Mouse (Mus musculus) forebrain, embryonic 14.5 days (tissue): ENCODE measurements around the gene Mcoln1. TPM values are rescaled to one million over a fixed set of nuclear protein-coding genes. Genes with fewer than 3 reads are reported as not detected.

ENCODE experiments used
- ATAC-seq: fragments of 200-750 bp; cut with Nextera tagmentation; 2 replicates; pipeline ENCODE4 v1.8.0; 2017; ENCODE audit warnings: mild to moderate bottlenecking, moderate library complexity
- DNase-seq: peaks from one replicate; pipeline ENCODE4 v3.0.0-alpha.2; 2015; ENCODE audit warnings: low spot score
- H3K27ac ChIP-seq: fragments of 300-500 bp; sonication (generic); 2 replicates; pipeline ENCODE4 v1.5.1; 2014; ENCODE audit warnings: low read depth, mild to moderate bottlenecking, control low read depth, low read length, moderate library complexity
- H3K27me3 ChIP-seq: fragments of 300-500 bp; sonication (generic); replicated peaks from 2 replicates; pipeline ENCODE4 v1.6.1; 2014; ENCODE audit warnings: low read length, control low read depth, mixed read lengths; ENCODE audit not compliant: control insufficient read depth, insufficient read depth
- H3K36me3 ChIP-seq: fragments of 300-500 bp; sonication (generic); 2 replicates; pipeline ENCODE4 v1.6.1; 2014; ENCODE audit warnings: low read length, control low read depth; ENCODE audit not compliant: control insufficient read depth, insufficient read depth
- H3K4me1 ChIP-seq: fragments of 300-500 bp; sonication (generic); 2 replicates; pipeline ENCODE4 v1.6.1; 2014; ENCODE audit warnings: antibody characterized with exemption, low read length, control low read depth; ENCODE audit not compliant: control insufficient read depth, insufficient read depth
- H3K4me2 ChIP-seq: fragments of 300-500 bp; sonication (generic); 2 replicates; pipeline ENCODE4 v1.6.1; 2014; ENCODE audit warnings: mild to moderate bottlenecking, control low read depth, low read length
- H3K4me3 ChIP-seq: fragments of 300-500 bp; sonication (generic); 2 replicates; pipeline ENCODE4 v1.5.1; 2014; ENCODE audit warnings: low read depth, low read length, control low read depth
- H3K9ac ChIP-seq: fragments of 300-500 bp; sonication (generic); 2 replicates; pipeline ENCODE4 v1.6.1; 2014; ENCODE audit warnings: mild to moderate bottlenecking, low read length, control low read depth, moderate library complexity
- H3K9me3 ChIP-seq: fragments of 300-500 bp; sonication (generic); replicated peaks from 2 replicates; pipeline ENCODE4 v1.6.1; 2016; ENCODE audit warnings: low read length, control low read depth, mixed read lengths; ENCODE audit not compliant: control insufficient read depth
- WGBS: fragments of 180-500 bp; shearing (Covaris S2); extraction: QIAGEN DNeasy Blood & Tissue Kit; methylation state at CpG from one replicate; pipeline ENCODE4 v1.1.7; 2014; 5-methylcytosine and 5-hydroxymethylcytosine counted together
- polyA plus RNA-seq: library from polyadenylated mRNA; unstranded; fragments of >200 nt; fragmentation: Nextera tagmentation; extraction: Ambion mirVana; gene quantifications from 2 replicates; pipeline ENCODE4 v1.2.1, GENCODE M21; 2014

The Mcoln1 gene
- polyA plus RNA-seq, 1 experiment from 2014 or later: 50.5 TPM

GRCm38 (mm10) chr8:3536940-3537339 lies 36.7 kb downstream of the Mcoln1 start:
- 94% methylated on average over 9 of the region's 9 CpGs for WGBS
- no peaks in the 10 kb centered on the region for H3K9me3 ChIP-seq
- no peak for ATAC-seq
- no peaks in the 10 kb centered on the region for H3K4me1 ChIP-seq
- peaks cover 53% of the 10 kb centered on the region for H3K36me3 ChIP-seq
- no peak overlapping the region for H3K9ac ChIP-seq
- no peak overlapping the region for H3K4me2 ChIP-seq
- H3K27ac ChIP-seq: no peak overlapping the region
- H3K4me3 ChIP-seq: no peak overlapping the region
- H3K27me3 ChIP-seq: no peaks in the 10 kb centered on the region
- no peak for DNase-seq

DNA sequence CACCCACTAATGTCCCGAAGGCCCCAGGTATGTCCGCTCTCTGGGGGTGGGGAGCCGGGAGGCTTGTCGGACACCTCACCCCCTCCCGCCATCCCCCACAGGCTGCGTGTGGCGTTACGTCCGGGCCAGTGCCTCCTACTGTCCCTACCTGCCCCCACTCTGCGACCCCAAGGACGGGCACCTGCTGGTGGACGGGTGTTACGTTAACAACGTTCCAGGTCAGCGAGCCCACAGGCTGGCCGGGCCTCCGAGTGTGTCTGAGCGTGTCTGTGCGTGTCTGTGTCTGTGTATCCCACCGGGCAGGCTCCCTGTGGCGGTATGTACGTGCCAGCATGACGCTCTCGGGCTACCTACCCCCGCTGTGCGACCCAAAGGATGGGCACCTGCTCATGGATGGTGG lies 37.4 kb downstream of the Mcoln1 start:
- Histone ChIP-seq H3K27me3 (no peaks in the 10 kb centered on the region), H3K4me3 (no peak overlapping the region), H3K9me3 (no peaks in the 10 kb centered on the region), H3K4me2 (no peak overlapping the region), H3K9ac (no peak overlapping the region), H3K36me3 (peaks cover 53% of the 10 kb centered on the region), H3K4me1 (no peaks in the 10 kb centered on the region), H3K27ac (no peak overlapping the region)
- 93% methylated on average over 26 of the region's 26 CpGs for WGBS
- DNase-seq: no peak
- no peak for ATAC-seq

GRCm38 (mm10) chr8:3539146-3539545 lies 38.9 kb downstream of the Mcoln1 start:
- Histone ChIP-seq H3K36me3 (peaks cover 49% of the 10 kb centered on the region), H3K4me3 (no peak overlapping the region), H3K4me2 (no peak overlapping the region), H3K27ac (no peak overlapping the region), H3K9me3 (no peaks in the 10 kb centered on the region), H3K9ac (no peak overlapping the region), H3K27me3 (no peaks in the 10 kb centered on the region), H3K4me1 (no peaks in the 10 kb centered on the region)
- 84% methylated on average over 7 of the region's 7 CpGs for WGBS
- ATAC-seq: no peak
- DNase-seq: no peak

DNA sequence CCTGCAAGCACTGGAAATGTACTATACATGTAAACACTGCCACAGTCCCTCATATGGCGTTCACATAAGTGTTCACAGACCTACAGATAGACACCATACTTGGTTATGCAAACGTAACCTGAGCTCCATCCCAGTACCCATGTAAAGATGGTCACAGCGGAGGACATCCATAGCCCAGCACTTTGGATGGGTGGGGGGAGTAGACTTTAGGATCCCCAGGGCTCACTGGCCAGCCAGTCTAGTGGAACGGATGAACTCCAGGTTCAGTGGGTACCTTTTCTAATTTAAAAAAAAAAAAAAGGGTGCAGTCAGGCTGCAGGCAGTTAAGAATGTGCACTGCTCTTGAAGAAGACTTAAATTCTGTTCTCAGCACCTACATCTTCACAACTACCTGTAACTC lies 39.8 kb downstream of the Mcoln1 start:
- ATAC-seq (no peak), DNase-seq (no peak)
- Histone ChIP-seq H3K27ac (no peak overlapping the region), H3K9me3 (no peaks in the 10 kb centered on the region), H3K9ac (no peak overlapping the region), H3K4me2 (no peak overlapping the region), H3K36me3 (peaks cover 58% of the 10 kb centered on the region), H3K27me3 (no peaks in the 10 kb centered on the region), H3K4me1 (no peaks in the 10 kb centered on the region), H3K4me3 (no peak overlapping the region)
- WGBS: 90% methylated on average over 4 of the region's 4 CpGs

- Histone ChIP-seq H3K4me2 (no peak overlapping the region), H3K4me1 (no peaks in the 10 kb centered on the region), H3K36me3 (peaks cover 22% of the 10 kb centered on the region), H3K27ac (no peak overlapping the region), H3K27me3 (no peaks in the 10 kb centered on the region), H3K4me3 (no peak overlapping the region), H3K9me3 (no peaks in the 10 kb centered on the region), H3K9ac (no peak overlapping the region)
- DNase-seq (no peak), ATAC-seq (no peak)
- WGBS: 79% methylated on average over 2 of the region's 2 CpGs
Observed at GRCm38 (mm10) chr8:3546511-3546910, 46.3 kb downstream of the Mcoln1 start.

DNA sequence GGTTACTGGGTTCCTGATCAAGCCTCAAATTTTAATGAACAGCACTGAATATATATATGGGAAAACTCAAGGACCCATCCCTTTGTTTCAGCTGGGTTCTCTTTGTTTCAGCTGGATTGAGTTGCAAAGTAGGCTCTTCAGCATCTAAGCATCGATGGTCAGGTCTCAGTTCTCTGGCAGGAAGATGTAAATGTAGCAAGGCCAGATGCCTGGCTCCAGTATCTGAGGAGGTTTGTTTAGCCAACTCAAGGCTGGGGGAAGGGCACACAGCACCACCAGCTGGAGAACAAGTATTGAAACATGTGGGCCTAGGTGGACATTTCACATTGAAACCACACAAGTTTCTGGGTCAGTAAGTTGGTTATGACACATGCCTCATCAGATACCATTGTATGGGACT lies 52.0 kb downstream of the Mcoln1 start:
- Histone ChIP-seq H3K9ac (no peak overlapping the region), H3K27ac (no peak overlapping the region), H3K9me3 (no peaks in the 10 kb centered on the region), H3K27me3 (no peaks in the 10 kb centered on the region), H3K4me2 (no peak overlapping the region), H3K4me3 (no peak overlapping the region), H3K4me1 (no peaks in the 10 kb centered on the region), H3K36me3 (no peaks in the 10 kb centered on the region)
- DNase-seq (no peak), ATAC-seq (no peak)
- 85% methylated on average over 1 of the region's 1 CpGs for WGBS

DNA sequence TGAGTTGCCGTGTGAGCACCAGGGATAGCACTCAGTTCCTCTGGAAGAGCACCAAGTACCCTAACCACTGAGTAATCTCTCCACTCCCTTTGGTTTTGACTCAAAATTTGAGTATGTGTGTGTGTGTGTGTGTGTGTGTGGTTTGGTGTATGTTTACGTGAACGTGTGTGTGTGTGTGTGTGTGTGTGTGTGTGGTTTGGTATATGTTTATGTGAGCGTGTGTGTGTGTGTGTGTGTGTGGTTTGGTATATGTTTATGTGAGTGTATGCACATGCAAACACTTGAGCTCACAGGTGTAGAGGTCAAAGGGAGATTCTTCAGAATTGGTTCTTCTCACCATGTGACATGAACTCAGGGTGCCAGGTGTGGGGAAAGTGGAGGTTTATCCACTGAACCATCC lies 55.9 kb downstream of the Mcoln1 start:
- Histone ChIP-seq H3K9ac (no peak overlapping the region), H3K36me3 (no peaks in the 10 kb centered on the region), H3K9me3 (no peaks in the 10 kb centered on the region), H3K4me3 (no peak overlapping the region), H3K27me3 (no peaks in the 10 kb centered on the region), H3K27ac (no peak overlapping the region), H3K4me2 (no peak overlapping the region), H3K4me1 (no peaks in the 10 kb centered on the region)
- DNase-seq (no peak), ATAC-seq (peak; percentile 80)
- WGBS: 68% methylated on average over 4 of the region's 4 CpGs

Other genes starting within 250 kb of the Mcoln1 start
- 33.6 and 50.9 TPM in 2 replicates for gene Insr, start 220.8 kb upstream of the Mcoln1 start, polyA plus RNA-seq
- gene A430078G23Rik, start 147.0 kb upstream of the Mcoln1 start, polyA plus RNA-seq: 0.28 TPM in 1 of 2 replicates, not detected in the other
- gene Arhgef18, start 107.5 kb upstream of the Mcoln1 start, polyA plus RNA-seq: 8.6 and 11.5 TPM in 2 replicates
- 1.9 and 2.3 TPM in 2 replicates for gene Pex11g, start 32.8 kb upstream of the Mcoln1 start, polyA plus RNA-seq
- gene Tex45, start 29.6 kb upstream of the Mcoln1 start, polyA plus RNA-seq: 0.14 and 0.18 TPM in 2 replicates
- gene Zfp358, start 7.3 kb upstream of the Mcoln1 start, polyA plus RNA-seq: 66.2 and 66.5 TPM in 2 replicates
- 16.7 and 20.7 TPM in 2 replicates for gene Pnpla6, start 14.9 kb downstream of the Mcoln1 start, polyA plus RNA-seq
- 0.54 and 1.3 TPM in 2 replicates for gene C330021F23Rik, start 67.5 kb downstream of the Mcoln1 start, polyA plus RNA-seq
- gene Camsap3, start 86.8 kb downstream of the Mcoln1 start, polyA plus RNA-seq: 25.9 and 32.5 TPM in 2 replicates
- gene Xab2, start 120.9 kb downstream of the Mcoln1 start, polyA plus RNA-seq: 63.2 and 67.0 TPM in 2 replicates
- 95.7 and 99.8 TPM in 2 replicates for gene Pet100, start 121.1 kb downstream of the Mcoln1 start, polyA plus RNA-seq
- gene Pcp2, start 125.1 kb downstream of the Mcoln1 start, polyA plus RNA-seq: 0.53 and 2.7 TPM in 2 replicates
- gene Stxbp2, start 130.5 kb downstream of the Mcoln1 start, polyA plus RNA-seq: 32.4 and 40.1 TPM in 2 replicates
- gene Retn, start 155.3 kb downstream of the Mcoln1 start, polyA plus RNA-seq: 0.26 and 0.32 TPM in 2 replicates
- 0.23 TPM in 1 of 2 replicates, not detected in the other for gene Mcemp1, start 165.3 kb downstream of the Mcoln1 start, polyA plus RNA-seq
- gene Fcor, start 171.9 kb downstream of the Mcoln1 start, polyA plus RNA-seq: 13.1 and 13.2 TPM in 2 replicates
- gene Trappc5, start 175.8 kb downstream of the Mcoln1 start, polyA plus RNA-seq: 51.8 and 52.1 TPM in 2 replicates
- gene Fcer2a, start 193.7 kb downstream of the Mcoln1 start, polyA plus RNA-seq: 0.08 and 0.15 TPM in 2 replicates
- gene Clec4g, start 220.2 kb downstream of the Mcoln1 start, polyA plus RNA-seq: not detected in 2 replicates
- gene Cd209a, start 248.5 kb downstream of the Mcoln1 start, polyA plus RNA-seq: not detected in 2 replicates